Mouse (Mus musculus): ENCODE data around the gene Olfr1105.

DNA sequence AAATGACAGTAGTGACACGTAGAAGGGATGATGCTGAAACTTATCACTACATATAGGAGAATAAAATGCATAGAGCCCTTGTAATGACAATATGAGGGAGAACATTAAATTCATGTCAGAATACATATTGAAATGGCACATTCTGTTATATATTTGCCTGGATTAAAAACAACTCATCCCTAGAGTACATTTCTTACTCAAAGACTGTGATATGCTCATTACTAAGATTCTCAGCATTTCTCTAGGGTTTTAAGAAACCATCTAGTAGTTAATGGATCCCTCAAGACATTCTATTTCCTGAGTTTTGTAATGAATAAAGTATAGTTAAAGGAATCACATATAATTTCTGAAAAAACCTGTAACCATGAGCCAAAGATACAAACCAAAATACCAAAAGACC is 15.8 kb upstream of the Olfr1105 start, which contains the start of gene Olfr1106:
- TF ChIP-seq POLR2A (IDR thresholded peaks at IDR 0.05; ENCODE audit: insufficient read length, low read depth): no peak
- TF ChIP-seq E2F4 (IDR thresholded peaks at IDR 0.05; ENCODE audit: insufficient read depth): no peak
- TF ChIP-seq MYOG (IDR thresholded peaks at IDR 0.05; ENCODE audit: control insufficient read depth in 1 of 3, insufficient read depth in 1 of 3, insufficient read length in 2 of 3, low read depth in 2 of 3): no peak
- TF ChIP-seq MAX (IDR thresholded peaks at IDR 0.05; ENCODE audit: low read depth): no peak
- TF ChIP-seq TCF12 (IDR thresholded peaks at IDR 0.05; ENCODE audit: insufficient read depth, poor library complexity, severe bottlenecking): no peak
- no peak for TF ChIP-seq POLR2AphosphoS2 (IDR thresholded peaks at IDR 0.05; ENCODE audit: insufficient read length, low read depth)
- TF ChIP-seq TCF3 (IDR thresholded peaks at IDR 0.05; ENCODE audit: insufficient read length, low read depth): no peak
- no peak for TF ChIP-seq SRF (IDR thresholded peaks at IDR 0.05; ENCODE audit: control insufficient read depth, insufficient read length, low read depth)
- no peak for TF ChIP-seq CEBPB (IDR thresholded peaks at IDR 0.05; ENCODE audit: insufficient read depth, poor library complexity, severe bottlenecking)
- no peak for TF ChIP-seq REST (IDR thresholded peaks at IDR 0.05; ENCODE audit: insufficient read depth, insufficient read length)
- no peak for TF ChIP-seq MYOD1 (IDR thresholded peaks at IDR 0.05; ENCODE audit: control insufficient read depth in 1 of 3, insufficient read length in 2 of 3, low read depth in 2 of 3)
- TF ChIP-seq USF1 (IDR thresholded peaks at IDR 0.05; ENCODE audit: low read depth): no peak
